Mouse (Mus musculus) right cerebral cortex, adult 18-20 months (tissue): ENCODE measurements around the gene Foxr1.
A peak's percentile ranks its signal among the peaks of the same experiment; 100 is the strongest.
"Not testable (repeated sequence)": the region's sequence is repeated elsewhere in the genome, so short reads cannot be mapped to it uniquely, and the experiment has no call there.

Source experiments
- DNase-seq: peaks from one replicate; pipeline ENCODE4 v3.0.0; 2022; ENCODE audit warnings: mixed read lengths

The Foxr1 gene

DNA sequence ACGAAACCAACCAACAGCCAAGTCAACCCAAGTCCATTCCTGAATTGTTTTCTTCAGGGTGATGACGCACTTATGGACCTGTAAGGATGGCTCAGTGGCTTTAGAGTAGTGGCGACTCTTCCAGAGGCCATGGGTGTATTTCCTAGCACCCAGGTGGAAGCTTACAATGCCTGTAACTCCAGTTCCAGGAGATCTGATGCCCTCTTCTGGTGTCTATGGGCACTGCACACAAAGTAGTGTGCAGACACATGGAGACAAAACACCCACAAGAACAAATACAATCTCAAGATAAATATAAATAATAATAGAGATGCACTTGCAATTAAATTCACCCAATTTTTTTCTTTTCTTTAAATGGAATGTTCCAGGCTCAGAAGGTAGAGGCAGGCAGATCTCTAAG is 35.0 kb upstream of the Foxr1 start:
- no peak for DNase-seq

GRCm38 (mm10) chr9:44474327-44474726 is 33.4 kb upstream of the Foxr1 start:
- DNase-seq, result no peak

- DNase-seq, result no peak
These were observed 32.2 kb upstream of the Foxr1 start for GRCm38 (mm10) chr9:44473184-44473583.

DNA sequence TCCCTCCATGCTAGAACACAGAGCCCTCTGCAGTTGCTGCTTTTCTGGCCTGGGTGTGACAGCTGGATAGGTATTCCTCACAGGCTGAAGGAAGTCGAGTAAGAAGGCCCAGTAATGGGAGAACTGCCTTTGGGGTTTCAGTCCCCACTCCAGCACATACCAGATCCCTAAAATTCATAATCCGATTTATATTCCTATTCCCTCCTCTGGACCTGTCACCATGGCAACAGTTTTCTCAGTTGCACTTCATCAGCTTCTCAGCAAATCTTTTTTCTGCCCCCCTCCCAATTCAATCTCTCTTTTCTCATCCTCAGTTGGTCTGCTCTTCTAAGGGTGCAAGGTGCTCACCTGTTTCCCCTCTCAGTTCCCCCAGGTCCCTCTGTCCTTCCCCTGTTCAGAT is 27.9 kb upstream of the Foxr1 start:
- no peak for DNase-seq

- no peak for DNase-seq
These were observed 27.3 kb upstream of the Foxr1 start for GRCm38 (mm10) chr9:44468224-44468623.

DNA sequence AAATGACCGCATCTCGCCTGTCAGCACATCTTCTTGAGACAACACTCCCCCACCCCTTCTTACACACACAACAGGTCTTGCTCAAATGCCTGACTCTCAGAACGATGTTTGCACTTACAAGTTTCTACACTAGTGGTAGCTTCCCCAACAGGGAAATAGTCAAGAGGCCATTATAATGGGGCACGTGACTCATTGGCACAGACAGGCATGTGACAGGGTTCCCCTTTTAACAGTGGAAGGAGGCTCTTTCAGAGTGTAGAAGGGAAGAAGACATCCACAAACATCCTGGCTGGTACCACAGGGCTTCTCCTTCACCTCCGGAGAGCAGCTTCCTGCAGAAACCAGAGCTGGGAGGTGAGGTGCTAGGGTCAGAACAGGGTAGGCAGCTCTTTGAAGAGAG is 21.0 kb upstream of the Foxr1 start:
- no peak for DNase-seq

DNA sequence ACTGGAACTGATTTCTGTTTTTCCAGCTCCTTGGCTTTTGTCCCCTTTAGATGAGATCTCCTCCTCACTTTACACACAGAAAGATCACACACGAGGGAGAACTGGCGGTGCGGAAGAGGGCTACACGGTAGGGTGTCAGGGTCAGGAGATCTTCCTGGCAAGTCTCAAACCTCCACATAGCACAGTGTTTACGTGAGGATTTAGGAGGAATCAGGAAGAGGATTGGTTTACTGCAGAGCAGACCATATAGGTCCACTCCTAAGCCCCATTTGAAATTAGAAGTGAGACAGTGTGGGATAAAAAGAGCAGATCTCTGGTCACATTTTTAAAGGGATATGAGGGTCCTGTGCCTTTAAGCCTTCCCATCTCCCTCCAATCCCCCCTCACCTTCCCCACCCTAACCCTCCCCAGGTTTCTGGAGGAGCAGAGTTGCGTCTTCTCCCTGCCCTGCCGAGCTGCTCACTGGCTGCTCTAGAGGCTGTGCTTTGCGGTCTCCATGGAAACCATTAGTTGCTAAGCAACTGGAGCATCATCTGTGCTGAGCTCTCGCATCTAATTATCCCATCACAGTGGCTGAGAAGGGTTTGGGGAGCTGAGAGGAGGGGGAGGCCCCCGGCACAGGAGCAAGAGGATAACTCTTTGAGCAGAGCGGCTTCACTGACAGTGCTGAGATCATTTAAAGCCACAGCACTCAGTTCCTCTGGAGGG is 16.3 kb upstream of the Foxr1 start:
- peak; percentile 95 for DNase-seq

- no peak for DNase-seq
These were observed 13.9 kb upstream of the Foxr1 start, which contains the start of gene Upk2 for GRCm38 (mm10) chr9:44454891-44455220. Gene Upk2, minus strand, starts transcription at chr9:44454976.

- DNase-seq, result peak; percentile 85
These were observed 13.4 kb upstream of the Foxr1 start for GRCm38 (mm10) chr9:44454132-44454890.

DNA sequence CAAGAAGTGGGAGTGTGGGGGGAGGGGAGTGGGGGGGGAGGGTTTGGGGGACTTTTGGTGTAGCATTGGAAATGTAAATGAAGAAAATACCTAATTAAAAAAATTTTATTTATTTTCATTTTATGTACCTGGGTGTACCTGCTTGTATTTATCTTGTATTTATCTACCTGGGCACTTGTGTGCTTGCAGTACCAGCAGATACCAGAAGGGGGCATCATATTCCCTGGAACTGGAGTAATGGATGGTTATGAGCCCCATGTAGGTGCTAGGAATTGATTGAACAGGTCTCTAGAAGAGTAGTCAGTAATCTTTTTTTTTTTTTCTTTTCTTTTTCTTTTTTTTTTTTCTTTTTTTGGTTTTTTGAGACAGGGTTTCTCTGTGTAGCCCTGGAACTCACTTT is 9.5 kb upstream of the Foxr1 start:
- no peak for DNase-seq

GRCm38 (mm10) chr9:44444402-44445025 is 3.6 kb upstream of the Foxr1 start:
- DNase-seq, result not testable (repeated sequence)

- DNase-seq, result no peak
These were observed 5.2 kb downstream of the Foxr1 start for GRCm38 (mm10) chr9:44435747-44436146.

DNA sequence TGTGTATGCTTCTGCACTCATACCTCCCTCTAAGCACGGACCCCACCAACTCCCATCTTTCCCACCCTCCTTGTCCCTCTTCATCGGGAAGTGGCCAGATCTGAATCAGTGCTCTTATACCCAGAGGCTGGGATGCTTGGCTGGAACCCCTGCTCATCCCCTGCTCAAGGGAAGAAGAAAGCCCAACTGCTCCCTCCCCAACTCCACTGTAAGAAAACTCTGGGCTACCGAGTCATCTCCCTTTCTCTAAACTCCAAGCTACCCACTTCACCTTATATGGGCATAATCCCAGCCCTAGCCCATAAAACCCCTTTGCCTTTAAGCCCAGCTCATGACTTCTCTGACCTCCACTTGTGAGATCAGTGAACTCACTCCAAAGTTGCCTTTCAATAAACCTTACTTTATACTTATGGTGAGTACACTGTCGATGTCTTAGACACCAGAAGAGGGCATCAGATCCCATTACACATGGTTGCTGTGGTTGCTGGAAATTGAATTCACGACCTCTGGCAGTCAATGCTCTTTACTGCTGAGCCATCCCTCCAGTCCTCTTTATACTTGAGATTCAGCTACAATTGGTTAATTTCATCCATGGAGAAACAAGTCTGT is 8.3 kb downstream of the Foxr1 start:
- DNase-seq, result no peak

DNA sequence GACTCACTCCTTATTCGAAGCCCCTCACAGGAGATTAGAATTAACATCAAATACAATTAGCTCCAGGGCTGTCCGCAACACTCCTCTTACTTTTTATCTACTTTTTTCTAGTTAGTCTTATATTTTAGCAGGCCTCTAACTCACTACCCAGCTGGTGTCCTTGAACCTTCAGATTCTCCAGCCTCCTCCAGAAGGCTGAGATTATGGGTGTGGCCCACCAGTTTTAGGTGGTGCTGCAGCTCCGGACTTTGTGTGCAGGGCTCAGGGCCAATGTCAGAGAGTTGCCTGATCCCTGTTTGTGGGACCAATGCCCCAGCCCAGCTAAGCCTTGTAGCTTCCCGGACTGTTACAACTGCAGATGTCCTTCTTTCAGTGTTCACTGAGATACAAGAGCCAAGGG is 17.4 kb downstream of the Foxr1 start:
- DNase-seq, result no peak

GRCm38 (mm10) chr9:44420280-44420898 is 20.5 kb downstream of the Foxr1 start:
- no peak for DNase-seq

DNA sequence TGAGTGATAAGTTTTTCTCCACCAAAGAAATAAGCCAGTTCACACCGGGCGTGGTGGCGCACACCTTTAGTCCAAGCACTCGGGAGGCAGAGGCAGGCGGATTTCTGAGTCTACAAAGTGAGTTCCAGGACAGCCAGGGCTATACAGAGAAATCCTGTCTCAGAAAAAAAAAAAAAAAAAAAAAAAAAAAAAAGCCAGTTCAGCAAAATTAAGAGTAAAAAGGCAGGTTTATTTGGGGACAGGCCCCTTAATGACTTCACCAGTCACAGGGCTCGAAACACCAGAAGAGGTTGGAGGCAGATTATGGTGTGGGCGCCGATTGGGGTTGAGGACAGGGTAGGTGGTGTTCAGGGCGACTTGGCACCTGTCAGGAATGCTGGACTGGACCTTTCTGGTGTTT is 21.2 kb downstream of the Foxr1 start:
- DNase-seq, result not testable (repeated sequence)

GRCm38 (mm10) chr9:44418519-44419385 is 22.2 kb downstream of the Foxr1 start, which contains the start of gene Ccdc84:
Gene Ccdc84, minus strand, starts transcription at chr9:44418569.
- no peak for DNase-seq

- peak; percentile 96 for DNase-seq
These were observed 23.0 kb downstream of the Foxr1 start for GRCm38 (mm10) chr9:44417892-44418363.

GRCm38 (mm10) chr9:44417156-44417891 is 23.6 kb downstream of the Foxr1 start:
- no peak for DNase-seq

DNA sequence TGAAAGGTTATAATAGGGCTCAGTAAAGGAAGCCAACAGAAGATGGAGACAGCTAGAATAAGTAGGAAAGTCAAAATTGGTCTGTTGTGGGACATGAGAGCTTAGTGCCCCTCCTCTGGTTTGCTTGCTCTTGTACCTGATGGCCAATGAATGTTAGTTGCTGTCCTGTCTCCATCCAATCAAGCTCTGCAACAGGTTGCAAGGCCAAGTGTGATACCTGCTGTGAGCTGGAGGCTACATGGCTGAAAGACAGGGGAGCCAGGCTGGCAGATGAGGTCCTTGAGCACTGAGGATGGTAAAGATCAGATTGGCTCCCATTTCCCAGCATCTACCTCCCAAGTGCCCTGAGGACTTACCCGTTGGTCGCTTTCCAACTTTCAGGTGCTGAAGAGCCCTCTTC is 28.2 kb downstream of the Foxr1 start:
- no peak for DNase-seq

DNA sequence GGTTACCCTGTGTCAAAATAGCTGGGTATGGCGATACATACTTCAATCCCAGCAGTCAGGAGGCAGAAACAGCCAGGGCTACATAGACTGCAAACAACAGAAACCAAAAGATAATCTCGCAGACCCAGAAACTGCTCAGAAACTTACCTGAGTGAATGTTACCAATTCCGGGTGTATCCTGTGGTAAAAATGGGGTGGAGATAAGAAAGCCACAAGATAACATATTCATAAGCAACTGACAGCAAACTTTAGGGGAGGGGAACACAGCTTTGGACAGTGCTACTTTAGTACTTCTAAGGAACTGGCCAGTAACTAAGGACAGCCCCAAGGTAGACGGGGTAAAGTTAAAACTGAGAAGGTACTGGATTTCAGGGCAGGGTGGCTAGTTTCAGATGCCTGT is 28.6 kb downstream of the Foxr1 start:
- no peak for DNase-seq
